Mouse (Mus musculus) mammary gland, adult 2 months (tissue): Measurements from ENCODE around the gene Olfr61. TPM values are rescaled to one million over a fixed set of nuclear protein-coding genes. Genes with fewer than 3 reads are reported as not detected.

Experiments used
- polyA plus RNA-seq: library from polyadenylated mRNA; depleted of rRNA; stranded (reverse); fragments of >200 nt; gene quantifications from 2 replicates; pipeline ENCODE4 v1.2.3, GENCODE M21; 2012; ENCODE audit warnings: low replicate concordance; rRNA removed

The Olfr61 gene
- not detected in 2 replicates for polyA plus RNA-seq

GRCm38 (mm10) chr7:140628670-140629069 is at the start of gene Olfr61:
TSS of gene Olfr61 (plus strand) at chr7:140628970.

GRCm38 (mm10) chr7:140600969-140601368 is 27.8 kb upstream of the Olfr61 start, which contains the start of gene Olfr46:
TSS of gene Olfr46 (plus strand) at chr7:140601269.

DNA sequence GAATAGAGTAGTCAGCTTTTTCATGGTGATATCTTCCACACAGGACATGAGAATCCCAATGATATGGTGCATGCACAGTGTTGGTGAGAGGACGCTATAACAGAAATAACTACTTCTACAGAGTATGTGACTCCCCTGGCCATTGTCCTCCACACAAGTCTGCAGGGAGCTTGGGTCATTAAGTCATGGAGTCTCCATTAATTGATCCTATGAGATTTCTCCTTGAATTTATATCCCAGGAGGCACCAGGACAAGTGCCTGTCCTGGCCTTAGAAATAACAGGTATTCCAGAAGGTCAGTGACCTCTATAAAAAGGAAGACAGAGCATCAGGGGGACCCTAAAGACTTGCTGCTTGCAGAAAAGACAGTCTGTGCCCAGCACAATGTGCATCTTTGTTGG is 17.4 kb downstream of the Olfr61 start, which contains the start of gene Olfr53:
Olfr53 (plus strand) TSS at position 301 of the 400 bp plus-strand sequence.

DNA sequence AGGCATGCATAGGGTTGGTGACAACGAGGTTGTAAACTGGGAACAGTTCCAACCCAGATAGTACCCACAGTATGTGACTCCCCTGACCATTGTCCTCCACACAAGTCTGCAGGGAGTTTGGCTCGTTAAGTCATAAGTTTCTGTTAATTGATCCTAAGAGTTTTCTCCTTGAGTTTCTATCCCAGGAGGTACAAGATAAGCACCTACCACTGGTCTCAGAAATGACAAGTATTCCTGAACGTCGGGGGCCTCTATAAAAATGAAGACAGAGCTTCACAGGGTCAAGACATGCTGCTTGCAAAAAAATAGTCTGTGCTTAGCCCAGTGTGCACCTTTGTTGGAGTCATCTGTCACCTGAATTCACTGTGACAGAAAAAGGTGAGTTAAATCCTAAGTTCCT is 30.9 kb downstream of the Olfr61 start, which contains the start of gene Olfr539:
Olfr539 (plus strand) TSS at position 301 of the 400 bp plus-strand sequence.

DNA sequence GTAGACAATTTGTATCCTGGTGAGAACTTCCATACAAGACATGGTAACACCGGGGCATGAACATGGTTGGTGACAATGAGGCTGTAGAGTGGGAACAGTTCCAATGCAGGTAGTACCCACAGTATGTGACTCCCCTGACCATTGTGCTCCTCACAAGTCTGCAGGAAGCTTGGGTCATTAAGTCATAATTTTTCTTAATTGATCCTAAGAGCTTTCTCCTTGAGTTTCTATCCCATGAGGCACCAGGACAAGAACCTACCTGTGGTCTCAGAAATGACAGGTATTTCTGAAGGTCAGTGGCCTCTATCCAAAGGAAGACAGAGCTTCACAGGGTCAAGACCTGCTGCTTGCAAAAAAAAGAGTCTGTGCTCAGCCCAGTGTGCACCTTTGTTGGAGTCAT is 52.9 kb downstream of the Olfr61 start, which contains the start of gene Olfr45:
Olfr45 (plus strand) TSS at position 301 of the 400 bp plus-strand sequence.

Other genes starting within 250 kb of the Olfr61 start
- not detected in 2 replicates for gene Olfr531, start 226.1 kb upstream of the Olfr61 start, polyA plus RNA-seq
- gene Olfr532, start 207.3 kb upstream of the Olfr61 start, polyA plus RNA-seq = not detected in 2 replicates
- gene Olfr533, start 165.6 kb upstream of the Olfr61 start, polyA plus RNA-seq = not detected in 2 replicates
- not detected in 2 replicates for gene Olfr535, start 144.8 kb upstream of the Olfr61 start, polyA plus RNA-seq
- not detected in 2 replicates for gene Olfr536, start 121.6 kb upstream of the Olfr61 start, polyA plus RNA-seq
- not detected in 2 replicates for gene Olfr538, start 61.1 kb upstream of the Olfr61 start, polyA plus RNA-seq
- gene Olfr46, start 27.7 kb upstream of the Olfr61 start, polyA plus RNA-seq = not detected in 2 replicates
- not detected in 2 replicates for gene Olfr53, start 17.5 kb downstream of the Olfr61 start, polyA plus RNA-seq
- gene Olfr539, start 31.0 kb downstream of the Olfr61 start, polyA plus RNA-seq = not detected in 2 replicates
- gene Olfr45, start 53.0 kb downstream of the Olfr61 start, polyA plus RNA-seq = not detected in 2 replicates
- not detected in 2 replicates for gene Olfr541, start 68.3 kb downstream of the Olfr61 start, polyA plus RNA-seq
- gene Cyp2e1, start 134.8 kb downstream of the Olfr61 start, polyA plus RNA-seq = 154 and 260 TPM in 2 replicates
- gene Syce1, start 158.9 kb downstream of the Olfr61 start, polyA plus RNA-seq = 0.12 and 0.17 TPM in 2 replicates
- 0.02 and 0.07 TPM in 2 replicates for gene Zfp941, start 193.2 kb downstream of the Olfr61 start, polyA plus RNA-seq
- 35.9 and 51.0 TPM in 2 replicates for gene Urah, start 206.0 kb downstream of the Olfr61 start, polyA plus RNA-seq
- not detected in 2 replicates for gene Scgb1c1, start 216.6 kb downstream of the Olfr61 start, polyA plus RNA-seq
- gene Odf3, start 218.8 kb downstream of the Olfr61 start, polyA plus RNA-seq = 0.19 and 0.24 TPM in 2 replicates
- not detected in 2 replicates for gene Gm45785, start 227.4 kb downstream of the Olfr61 start, polyA plus RNA-seq
- gene Ric8a, start 228.0 kb downstream of the Olfr61 start, polyA plus RNA-seq = 125 and 131 TPM in 2 replicates
- gene Bet1l, start 228.6 kb downstream of the Olfr61 start, polyA plus RNA-seq = 23.2 and 34.0 TPM in 2 replicates